Mouse (Mus musculus) cerebellum, postnatal 10 days (tissue): ENCODE measurements around the gene Acss3.

Source experiments
- DNase-seq, 2 experiments: peaks; one replicate each; pipeline ENCODE4 v3.0.0; 2021; ENCODE audit warnings: mixed read lengths in 2 of 2

Acss3 gene

DNA sequence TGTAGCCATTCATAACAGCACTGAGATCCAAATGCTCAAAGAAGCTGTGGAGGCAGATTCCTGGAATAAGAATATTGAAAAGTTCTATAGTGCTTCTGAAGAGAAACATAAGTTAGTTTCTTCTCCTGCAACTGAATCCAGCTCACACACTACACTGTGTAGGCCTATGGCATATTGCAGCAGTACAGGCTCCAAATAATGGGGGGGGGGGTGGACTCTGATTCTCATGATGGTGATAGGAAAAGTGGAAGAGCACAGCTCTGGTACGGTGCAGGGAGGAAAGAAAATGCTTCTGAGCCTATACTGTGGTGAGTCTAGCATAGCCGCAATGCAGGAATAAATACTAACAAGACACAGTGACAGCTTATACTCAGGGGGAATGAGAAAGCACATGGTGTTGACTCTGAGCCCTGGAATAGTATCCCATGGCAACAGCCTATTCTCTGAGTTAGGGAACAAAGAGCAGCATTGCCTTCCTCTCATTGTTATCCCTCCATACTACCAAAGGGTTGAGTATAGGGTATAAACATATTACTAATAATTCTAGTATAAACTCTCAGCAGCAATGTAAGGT lies 125.3 kb downstream of the Acss3 start:
- DNase-seq, result no peak

DNA sequence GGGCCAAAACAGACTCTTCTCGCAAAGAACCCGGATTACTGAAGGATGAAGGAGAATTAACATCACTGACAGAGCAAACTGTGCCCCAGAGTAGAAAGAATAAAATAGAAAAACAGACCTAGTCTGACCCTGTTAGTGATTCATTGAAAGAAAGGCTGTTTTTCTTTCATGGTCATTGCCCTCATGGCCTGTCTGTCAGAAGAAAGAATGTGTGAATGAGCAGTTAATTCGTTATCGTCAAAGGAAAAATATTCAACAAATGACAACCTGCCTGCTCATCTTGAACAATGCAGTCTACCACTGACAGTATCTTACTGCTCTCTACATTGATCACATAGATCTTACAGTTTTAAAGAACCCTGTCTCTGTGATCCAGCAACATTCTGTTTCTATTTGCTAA lies 134.0 kb downstream of the Acss3 start:
- no peak for DNase-seq

DNA sequence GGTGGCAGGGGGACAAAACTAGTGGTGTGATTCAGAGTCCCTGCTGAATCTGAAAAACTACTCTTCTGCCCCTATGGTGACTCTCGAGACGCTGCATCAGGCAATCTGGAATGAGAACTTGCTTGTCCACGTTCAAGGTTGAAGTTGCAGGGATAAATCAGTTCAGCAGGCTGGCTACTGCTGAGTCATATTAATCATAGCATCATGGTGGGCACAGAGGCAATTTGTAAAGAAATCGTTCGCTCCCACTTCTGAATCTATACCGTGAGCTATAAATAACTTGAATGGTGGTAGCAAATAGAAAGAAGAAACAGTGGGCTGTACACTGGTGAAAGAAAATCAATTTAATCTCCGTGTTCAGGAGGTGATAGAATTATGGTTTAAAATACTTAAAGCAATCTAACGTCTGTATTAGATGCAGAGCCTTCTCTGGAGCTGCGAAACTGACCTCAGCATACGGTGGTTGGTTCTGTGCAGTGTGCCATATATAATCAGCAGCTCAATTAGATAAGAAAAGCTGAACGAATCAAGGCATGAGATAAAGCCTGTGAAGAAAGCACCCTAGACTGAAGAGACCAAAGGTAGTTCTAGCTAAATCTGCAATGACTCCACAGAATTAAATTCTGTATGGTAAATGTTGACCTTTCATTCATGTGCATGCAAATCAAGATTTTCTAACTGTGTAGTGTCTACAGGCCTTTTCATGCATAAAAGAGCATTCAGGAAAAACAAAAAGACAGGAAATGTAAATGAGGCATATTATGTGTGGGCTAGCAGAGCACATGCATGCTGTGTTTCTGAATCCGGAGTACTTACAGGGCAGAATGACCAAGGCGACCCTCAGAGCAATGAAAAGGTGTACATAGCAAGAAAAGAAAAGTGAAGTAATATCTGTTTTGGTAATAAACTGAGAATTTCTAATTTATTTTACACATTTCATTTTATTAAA lies 148.0 kb downstream of the Acss3 start:
- DNase-seq, result no peak

DNA sequence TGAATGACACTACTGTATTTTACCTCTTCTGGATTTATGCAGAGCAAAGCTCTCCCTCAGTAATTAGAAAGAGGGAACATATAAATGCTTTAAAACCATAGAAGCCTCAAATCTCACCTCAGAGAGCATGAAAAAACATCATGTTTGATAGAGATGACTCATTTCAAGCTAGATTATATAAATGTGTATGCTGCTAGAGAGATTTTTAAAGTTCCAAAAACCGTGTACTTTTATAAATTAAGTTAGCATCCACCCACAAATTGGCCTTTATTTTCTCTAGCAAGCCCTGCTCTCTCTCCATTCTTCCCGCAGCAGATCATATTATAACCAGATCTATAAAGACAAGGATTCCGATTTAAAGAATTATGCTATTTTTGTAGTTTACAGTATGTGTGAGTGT lies 164.4 kb downstream of the Acss3 start:
- DNase-seq, result no peak

DNA sequence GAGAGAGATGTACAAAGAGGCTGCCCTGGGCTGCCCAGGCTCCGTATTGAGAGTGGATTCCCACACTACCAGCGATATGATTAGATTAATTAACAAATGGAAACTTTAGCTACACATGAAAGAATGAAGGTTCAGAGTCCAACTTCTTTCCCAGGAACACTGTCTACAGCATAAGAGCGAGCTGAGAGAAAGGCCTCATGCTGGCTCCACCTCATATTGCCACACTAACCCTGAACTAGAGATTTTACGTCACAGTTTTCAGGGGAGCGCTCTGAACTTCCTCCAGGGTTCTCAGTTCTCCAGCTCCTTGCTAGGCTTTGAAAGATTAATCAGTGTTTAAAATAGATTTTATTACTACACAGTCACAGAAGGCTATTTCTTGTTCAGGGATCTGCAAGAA lies 182.1 kb downstream of the Acss3 start:
- no peak for DNase-seq

DNA sequence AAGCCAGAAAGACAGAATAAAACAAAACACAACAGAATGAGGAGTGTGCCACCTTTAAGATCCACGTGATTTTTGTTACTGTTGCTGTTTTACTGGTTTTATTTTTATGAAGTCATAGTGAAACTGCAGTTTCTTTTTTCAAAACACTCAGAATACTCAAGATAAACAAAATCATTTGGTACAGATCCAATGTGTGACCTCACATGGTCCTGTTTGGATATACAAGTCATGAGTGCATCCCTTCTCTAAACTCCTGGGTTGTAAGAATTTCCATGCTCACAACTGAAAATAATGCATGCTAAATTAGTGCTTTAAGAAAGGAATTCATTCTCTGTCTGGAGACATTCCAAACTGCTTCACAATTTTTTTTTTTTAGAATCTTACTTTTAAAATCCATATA lies 184.0 kb downstream of the Acss3 start:
- no peak for DNase-seq

DNA sequence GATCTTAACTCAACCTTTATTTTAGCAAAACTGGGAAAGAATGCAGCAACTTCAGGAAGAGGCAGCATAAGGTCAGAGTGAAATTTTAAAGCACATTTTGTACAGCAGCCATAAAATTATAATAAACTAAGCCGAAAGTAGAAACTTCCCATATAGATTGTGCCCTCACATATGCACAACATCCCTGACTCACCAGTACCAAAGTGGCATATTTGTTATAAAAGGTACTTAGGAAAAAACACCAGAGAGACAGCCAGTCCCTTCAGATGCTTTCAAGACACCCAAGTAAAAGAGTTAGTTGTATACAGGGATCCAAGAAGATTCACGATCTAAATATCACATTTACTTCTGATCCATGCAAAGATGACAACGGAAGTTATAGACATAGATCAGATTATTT lies 184.6 kb downstream of the Acss3 start:
- DNase-seq, result no peak

DNA sequence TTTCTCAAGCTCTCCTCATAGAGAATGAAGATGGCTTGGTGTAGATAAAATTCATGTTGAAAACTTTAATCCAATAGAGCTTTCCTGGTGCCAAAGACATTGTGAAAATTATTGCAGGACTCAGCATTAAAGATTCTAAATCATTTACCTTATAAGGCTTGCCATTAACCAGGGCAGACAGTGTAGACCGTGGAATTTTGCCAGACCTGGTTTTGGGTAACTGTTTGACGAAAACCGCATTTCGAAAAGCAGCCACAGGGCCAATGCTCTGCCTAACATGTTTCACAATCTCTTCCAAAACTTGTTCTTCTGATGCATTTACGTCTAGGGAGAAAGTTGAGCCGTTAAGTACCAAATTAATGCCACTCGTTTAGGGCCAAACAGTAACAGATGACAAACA lies 186.5 kb downstream of the Acss3 start:
- DNase-seq, result no peak

DNA sequence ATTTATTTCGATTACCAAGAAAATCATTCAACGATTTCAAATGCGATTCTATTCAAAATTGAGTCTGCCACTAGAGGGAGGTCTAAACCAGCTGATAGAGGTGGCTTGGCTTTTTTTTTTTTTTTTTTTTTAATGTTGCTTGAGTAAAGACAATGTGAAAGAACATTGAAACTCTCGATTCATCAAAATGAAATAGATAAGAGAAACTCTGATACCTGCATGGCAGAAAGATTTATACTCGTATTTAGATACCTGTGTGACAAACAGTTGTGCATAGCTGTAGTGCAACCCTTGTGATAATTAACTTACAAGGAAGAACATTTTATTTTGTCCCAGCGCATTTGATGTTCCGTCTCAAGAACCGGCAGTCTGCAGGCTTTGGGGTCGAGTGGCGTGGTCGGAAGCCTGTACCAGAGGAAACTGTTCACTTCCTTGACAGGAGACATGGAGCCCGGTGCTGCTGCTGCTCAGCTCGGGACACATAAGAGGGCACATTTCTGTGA lies 190.8 kb downstream of the Acss3 start:
- peak; percentile 37 to 77 for DNase-seq

DNA sequence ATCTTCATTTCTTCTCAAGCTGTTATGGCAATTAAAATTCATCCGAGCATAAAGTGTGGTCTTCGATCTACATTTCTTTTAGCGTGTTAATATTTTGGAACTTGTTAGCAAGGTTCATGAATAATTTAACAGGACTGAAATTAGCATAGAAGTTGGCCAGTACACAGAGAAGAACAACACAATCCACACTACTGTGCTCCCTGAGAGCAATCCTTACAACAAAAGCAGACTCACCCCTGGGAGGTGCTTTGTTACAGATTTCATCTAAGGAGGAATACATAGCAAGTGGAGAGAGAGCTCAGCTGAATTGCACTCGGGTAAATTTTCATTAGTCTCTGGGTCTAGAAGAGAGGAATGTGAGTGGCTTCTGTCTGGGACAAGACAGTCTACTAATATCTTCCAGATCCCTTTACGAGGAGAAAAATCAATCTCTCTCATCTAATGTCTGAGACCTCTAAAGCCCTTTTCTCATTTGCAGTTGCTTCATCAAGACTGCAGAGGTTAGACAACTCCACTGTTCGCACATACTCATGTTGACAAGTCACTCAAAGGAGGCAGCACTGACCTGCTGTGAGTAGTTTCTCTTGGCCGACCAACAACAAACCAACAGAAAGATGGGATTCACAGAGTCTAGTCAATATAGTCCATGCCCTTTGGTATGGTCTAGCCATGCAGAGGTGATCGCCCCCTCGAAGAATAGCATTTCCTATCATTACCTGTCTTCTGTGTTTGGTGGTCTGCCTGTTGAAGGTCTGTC lies 194.7 kb downstream of the Acss3 start:
- DNase-seq, result no peak

DNA sequence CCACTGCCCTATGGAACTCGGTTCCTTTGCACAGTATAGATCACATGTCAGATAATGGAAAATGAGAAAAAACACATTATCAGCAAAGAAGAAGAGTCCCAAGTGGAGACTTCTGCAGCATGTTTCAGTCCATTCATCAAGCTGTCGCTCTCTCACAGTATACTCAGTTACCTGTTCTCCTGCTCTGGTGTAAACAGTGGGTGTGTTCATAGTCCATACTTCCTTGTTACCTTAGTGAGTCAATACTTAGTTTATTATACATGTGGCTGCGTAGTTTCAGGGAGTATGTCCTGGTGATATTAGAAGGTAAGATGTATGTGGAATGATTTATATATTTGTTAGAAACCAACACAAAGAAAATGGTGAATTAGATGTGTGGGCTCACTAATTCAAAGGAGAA lies 198.7 kb downstream of the Acss3 start:
- no peak for DNase-seq

DNA sequence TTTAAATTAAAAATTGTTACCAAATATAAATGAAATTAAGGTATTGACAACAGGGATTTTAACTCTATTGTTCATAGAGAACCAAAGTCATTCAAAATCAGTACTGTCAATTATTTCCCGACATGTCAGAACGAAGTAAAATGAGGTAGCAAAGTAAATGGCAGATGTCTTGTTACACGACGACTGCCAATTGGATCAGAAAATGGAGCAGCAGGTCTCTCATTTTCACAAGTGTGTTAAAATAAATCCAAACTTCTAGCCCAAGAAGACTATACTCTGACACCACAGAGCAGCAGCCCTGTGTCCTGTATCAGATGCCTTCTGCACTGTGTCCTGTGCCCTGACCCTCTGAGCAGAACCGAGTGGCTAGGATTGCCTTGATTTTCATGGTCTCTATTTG lies 199.1 kb downstream of the Acss3 start:
- no peak for DNase-seq

DNA sequence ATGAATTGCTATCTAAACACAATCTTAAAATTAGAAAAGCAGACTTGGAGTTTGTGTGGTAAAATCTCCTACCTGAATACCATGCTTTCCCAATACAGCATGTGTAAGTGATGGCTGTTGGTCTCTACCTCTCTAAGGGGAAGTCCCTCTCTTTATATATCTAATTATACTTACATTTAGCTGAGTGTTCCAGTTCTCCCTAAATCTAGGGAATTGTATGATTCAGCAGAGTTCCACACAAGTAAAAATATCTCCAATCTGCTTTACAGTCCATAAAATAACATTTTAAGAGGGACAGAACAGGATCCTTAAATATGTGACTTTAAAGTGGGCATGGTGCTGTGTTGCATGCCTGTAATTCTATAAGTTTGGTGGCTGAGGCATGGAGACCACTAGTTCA lies 208.6 kb downstream of the Acss3 start:
- DNase-seq, result no peak

DNA sequence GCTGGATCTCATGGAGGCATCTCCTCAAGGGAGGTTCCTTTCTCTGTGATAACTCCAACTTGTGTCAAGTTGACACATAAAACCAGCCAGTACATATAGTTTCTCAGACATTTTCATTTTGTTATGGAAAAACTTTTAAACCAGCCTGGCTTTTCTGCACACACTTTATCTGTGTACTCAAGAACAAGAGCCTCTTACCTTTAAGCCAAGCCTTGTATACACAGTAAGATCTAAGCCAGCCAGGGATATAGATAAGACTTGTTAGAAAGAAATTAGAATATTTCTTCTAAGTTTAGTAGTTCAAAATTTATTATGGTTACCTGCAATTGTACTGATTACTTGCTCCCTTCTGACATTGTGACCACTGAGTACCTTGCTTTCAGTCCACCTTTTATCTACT lies 209.2 kb downstream of the Acss3 start:
- no peak for DNase-seq

DNA sequence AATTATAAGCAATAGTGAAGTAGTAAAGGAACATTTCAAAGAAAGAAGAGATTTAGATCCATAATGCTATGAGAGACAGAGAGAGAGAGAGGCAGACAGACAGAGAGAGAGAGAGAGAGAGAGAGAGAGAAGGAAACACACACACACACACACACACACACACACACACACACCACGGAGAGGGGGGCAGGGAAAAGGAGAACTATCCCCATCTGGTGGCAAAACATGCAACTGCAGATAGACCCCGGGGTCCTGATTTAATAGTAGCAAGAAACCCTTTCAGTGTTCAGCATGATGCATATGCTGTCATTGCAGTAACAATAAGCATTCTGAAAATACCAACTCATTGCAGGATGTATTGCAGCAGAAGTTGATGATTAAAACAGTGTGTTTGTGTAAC lies 210.4 kb downstream of the Acss3 start:
- peak; percentile 45 to 51 for DNase-seq

DNA sequence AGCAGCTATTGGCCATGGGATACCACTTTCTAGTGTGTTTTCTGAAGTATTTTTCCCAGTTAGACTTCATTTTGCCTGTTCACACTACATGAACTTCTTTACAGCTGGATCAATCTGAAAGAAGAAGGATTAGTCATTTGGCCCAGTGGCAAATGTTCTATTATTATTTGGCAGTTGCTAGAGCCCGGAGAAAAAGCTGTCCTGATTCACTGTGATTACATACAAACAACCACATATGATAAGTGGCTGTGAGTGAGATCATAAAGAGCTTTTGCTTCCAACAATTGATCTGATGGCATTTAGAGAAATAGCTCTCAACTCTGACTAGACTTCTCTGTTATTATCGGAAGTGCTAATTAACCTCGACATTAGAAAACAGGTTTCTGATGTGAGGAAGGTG lies 213.4 kb downstream of the Acss3 start:
- no peak for DNase-seq

DNA sequence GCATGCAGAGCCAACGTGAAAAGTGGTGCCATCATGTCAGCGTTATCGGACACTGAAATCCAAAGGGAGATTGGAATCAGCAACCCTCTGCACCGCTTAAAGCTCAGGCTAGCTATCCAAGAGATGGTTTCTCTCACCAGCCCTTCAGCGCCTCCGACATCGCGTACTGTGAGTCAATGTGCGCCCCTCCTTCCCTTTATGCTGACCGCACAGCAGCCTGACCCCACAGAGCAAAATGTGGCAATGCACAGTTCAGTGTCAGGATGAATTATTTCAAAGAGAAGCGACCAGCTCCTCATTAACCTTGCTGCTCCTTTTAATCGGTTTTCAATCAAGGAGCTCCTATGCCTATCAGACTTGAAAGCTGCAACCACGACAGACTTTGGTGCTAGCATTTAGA lies 227.1 kb downstream of the Acss3 start:
- no peak for DNase-seq
